Mouse (Mus musculus): ENCODE measurements at regions not wholly inside any gene's neighbourhood (a gene's known extent, or its start where the extent isn't known, plus 50 kb on each side); places are given as distances from the start of the nearest gene placed in this dataset.

DNA sequence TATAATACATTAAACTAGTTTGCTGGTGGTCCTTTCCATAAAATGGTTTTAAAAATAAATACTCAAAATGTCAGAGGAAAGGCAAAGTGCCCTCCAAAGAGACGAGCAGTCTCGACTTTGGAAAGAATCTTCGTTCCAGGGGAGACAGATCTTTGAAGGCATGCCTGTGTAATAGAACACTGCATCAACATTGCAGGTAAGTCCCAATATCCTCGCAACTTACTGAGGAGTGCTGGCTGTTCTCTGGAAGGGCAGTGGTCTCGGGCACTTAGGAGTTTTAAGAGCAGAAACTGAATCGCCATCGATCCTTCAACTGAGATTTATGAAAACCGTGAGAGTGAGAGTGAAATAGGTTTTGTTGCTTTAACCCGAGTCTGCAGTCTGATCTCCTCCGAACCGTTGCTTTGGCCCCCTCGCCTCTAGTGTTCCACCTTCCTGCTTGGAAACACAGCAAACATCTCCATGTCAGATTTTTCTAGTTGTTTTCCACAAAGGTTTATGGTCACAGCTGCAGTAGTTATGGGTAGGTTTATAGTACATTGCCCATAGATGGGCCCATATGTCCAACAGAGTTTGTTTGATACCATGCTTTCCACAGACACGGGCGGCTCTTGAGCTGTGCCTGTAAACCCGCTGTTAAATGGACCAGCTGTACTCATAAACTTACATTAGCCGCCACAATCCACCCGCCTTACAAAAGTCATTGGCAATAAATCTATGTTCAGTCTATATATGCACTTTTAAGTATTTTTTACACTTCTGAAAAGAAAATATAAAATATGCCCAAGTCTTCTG is 181.6 kb upstream of the Eya4 start:
- DNase-seq (ENCODE audit: low spot score) = no peak
- H3K4me2 ChIP-seq (replicated peaks) = no peak overlapping the region
- H3K27ac ChIP-seq = no peak overlapping the region
- H3K4me3 ChIP-seq (replicated peaks; ENCODE audit: low read length) = no peak overlapping the region
- H3K9me3 ChIP-seq (ENCODE audit: control insufficient read depth, low read length) = no peaks in the 10 kb centered on the region
- H3K36me3 ChIP-seq (replicated peaks; ENCODE audit: control insufficient read depth, insufficient read depth) = no peaks in the 10 kb centered on the region
- ATAC-seq (ENCODE audit: low FRiP score) = no peak
- H3K27me3 ChIP-seq (ENCODE audit: control insufficient read depth, insufficient read depth, low read length) = no peaks in the 10 kb centered on the region
- no peak overlapping the region for H3K9ac ChIP-seq
- WGBS = 92% methylated on average over 17 of the region's 17 CpGs
- H3K4me1 ChIP-seq (replicated peaks; ENCODE audit: control insufficient read depth, insufficient read depth, low read length) = no peaks in the 10 kb centered on the region

DNA sequence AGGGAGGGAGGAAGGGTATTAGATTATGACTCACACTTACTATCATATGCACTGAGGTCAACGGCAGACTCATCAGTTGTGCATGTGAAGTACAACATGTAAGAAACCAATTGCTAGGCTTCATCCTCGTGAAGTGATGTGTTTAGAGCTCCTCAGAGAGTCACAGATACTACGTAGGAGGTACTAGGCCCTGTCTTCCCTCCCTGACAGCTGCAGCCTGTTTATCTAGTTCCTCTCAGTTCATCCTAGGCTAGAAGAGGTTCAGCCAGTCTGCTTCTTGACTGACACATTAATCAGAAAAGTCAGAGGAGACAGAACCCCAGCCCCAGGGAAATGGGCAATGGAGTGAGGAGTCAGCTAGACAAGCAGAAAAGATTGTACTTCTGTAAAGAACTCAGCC is 180.1 kb upstream of the Eya4 start:
- no peak for ATAC-seq (ENCODE audit: low FRiP score)
- no peaks in the 10 kb centered on the region for H3K9me3 ChIP-seq (ENCODE audit: control insufficient read depth, low read length)
- no peak overlapping the region for H3K9ac ChIP-seq
- H3K4me3 ChIP-seq (replicated peaks; ENCODE audit: low read length) = no peak overlapping the region
- H3K4me1 ChIP-seq (replicated peaks; ENCODE audit: control insufficient read depth, insufficient read depth, low read length) = no peaks in the 10 kb centered on the region
- WGBS = 82% methylated on average over 3 of the region's 3 CpGs
- H3K4me2 ChIP-seq (replicated peaks) = no peak overlapping the region
- H3K27ac ChIP-seq = no peak overlapping the region
- H3K36me3 ChIP-seq (replicated peaks; ENCODE audit: control insufficient read depth, insufficient read depth) = no peaks in the 10 kb centered on the region
- no peak for DNase-seq (ENCODE audit: low spot score)
- no peaks in the 10 kb centered on the region for H3K27me3 ChIP-seq (ENCODE audit: control insufficient read depth, insufficient read depth, low read length)

DNA sequence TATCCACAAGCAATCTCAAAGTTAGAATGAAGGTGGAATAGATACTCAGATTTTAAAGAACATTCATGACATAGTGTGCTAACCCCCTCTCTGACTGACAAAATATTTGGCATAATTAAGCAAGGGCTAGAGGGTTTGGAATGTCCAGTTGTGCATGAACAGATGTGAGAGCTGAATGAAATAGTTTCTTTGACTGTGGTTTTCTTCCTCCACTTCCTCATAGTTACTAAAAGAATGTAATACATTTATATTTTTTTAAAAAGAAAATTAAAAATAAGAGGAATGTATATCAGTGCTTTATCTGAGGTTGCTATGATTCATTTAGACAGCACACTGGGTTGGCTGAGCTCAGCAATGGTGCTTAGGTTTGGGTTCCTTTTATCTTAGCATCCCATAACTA is 176.2 kb upstream of the Eya4 start:
- Histone ChIP-seq H3K4me3 (replicated peaks; ENCODE audit: low read length) (no peak overlapping the region), H3K36me3 (replicated peaks; ENCODE audit: control insufficient read depth, insufficient read depth) (no peaks in the 10 kb centered on the region), H3K27me3 (ENCODE audit: control insufficient read depth, insufficient read depth, low read length) (no peaks in the 10 kb centered on the region), H3K9me3 (ENCODE audit: control insufficient read depth, low read length) (no peaks in the 10 kb centered on the region), H3K27ac (no peak overlapping the region), H3K4me2 (replicated peaks) (no peak overlapping the region), H3K9ac (no peak overlapping the region), H3K4me1 (replicated peaks; ENCODE audit: control insufficient read depth, insufficient read depth, low read length) (no peaks in the 10 kb centered on the region)
- DNase-seq (ENCODE audit: low spot score) = no peak
- ATAC-seq (ENCODE audit: low FRiP score) = no peak

- Histone ChIP-seq H3K4me1 (replicated peaks; ENCODE audit: control insufficient read depth, insufficient read depth, low read length) (no peaks in the 10 kb centered on the region), H3K36me3 (replicated peaks; ENCODE audit: control insufficient read depth, insufficient read depth) (no peaks in the 10 kb centered on the region), H3K27ac (no peak overlapping the region), H3K9me3 (ENCODE audit: control insufficient read depth, low read length) (no peaks in the 10 kb centered on the region), H3K4me2 (replicated peaks) (no peak overlapping the region), H3K9ac (no peak overlapping the region), H3K4me3 (replicated peaks; ENCODE audit: low read length) (no peak overlapping the region), H3K27me3 (ENCODE audit: control insufficient read depth, insufficient read depth, low read length) (no peaks in the 10 kb centered on the region)
- DNase-seq (ENCODE audit: low spot score) = no peak
- WGBS = 63% methylated on average over 1 of the region's 1 CpGs
- ATAC-seq (ENCODE audit: low FRiP score) = no peak
These were observed 172.1 kb upstream of the Eya4 start for GRCm38 (mm10) chr10:23522664-23523063.

DNA sequence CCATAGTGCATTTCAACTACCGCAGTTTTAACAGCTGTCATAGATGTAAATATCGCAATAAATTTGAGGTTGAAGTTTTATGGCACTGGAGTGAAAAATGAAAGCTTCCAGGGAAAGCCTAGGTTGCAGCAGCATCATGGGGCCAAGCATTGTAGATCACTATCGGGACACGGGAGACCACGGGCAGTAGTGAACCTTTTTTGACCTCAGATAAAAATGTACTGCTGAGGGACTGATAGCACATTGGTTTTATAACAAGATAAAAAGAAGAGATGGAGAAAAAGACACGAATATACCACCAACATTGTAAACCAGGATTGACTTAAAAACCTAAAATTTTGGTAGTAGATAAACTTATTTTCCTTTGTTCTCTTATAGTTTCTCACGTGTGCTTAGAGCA is 143.1 kb upstream of the Eya4 start:
- no peak overlapping the region for H3K27ac ChIP-seq
- no peak overlapping the region for H3K4me3 ChIP-seq (replicated peaks; ENCODE audit: low read length)
- 93% methylated on average over 7 of the region's 7 CpGs for WGBS
- no peaks in the 10 kb centered on the region for H3K4me1 ChIP-seq (replicated peaks; ENCODE audit: control insufficient read depth, insufficient read depth, low read length)
- ATAC-seq (ENCODE audit: low FRiP score) (no peak), DNase-seq (ENCODE audit: low spot score) (no peak)
- no peak overlapping the region for H3K4me2 ChIP-seq (replicated peaks)
- H3K36me3 ChIP-seq (replicated peaks; ENCODE audit: control insufficient read depth, insufficient read depth) = no peaks in the 10 kb centered on the region
- H3K9ac ChIP-seq = no peak overlapping the region
- no peaks in the 10 kb centered on the region for H3K27me3 ChIP-seq (ENCODE audit: control insufficient read depth, insufficient read depth, low read length)
- no peaks in the 10 kb centered on the region for H3K9me3 ChIP-seq (ENCODE audit: control insufficient read depth, low read length)

DNA sequence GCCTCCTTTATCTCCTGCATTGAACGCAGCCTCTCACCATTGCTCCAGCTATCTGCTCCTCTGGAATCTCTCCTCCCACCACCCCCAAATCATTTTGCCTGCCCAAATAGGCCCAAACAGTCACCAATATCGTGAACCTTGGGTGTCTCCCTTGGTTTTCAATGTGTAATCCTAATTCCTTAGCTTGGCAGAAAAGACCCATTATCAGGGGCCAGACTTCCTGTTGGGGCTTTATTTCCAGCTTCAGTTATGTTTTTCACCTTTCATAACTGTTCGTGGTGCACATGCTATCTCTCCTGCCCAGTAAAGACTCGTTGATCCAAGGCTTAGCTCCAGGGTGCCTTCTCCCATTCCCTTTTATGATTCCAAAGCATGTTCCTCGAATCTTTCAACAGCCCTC is 142.4 kb upstream of the Eya4 start:
- no peak overlapping the region for H3K4me2 ChIP-seq (replicated peaks)
- no peak overlapping the region for H3K4me3 ChIP-seq (replicated peaks; ENCODE audit: low read length)
- no peaks in the 10 kb centered on the region for H3K27me3 ChIP-seq (ENCODE audit: control insufficient read depth, insufficient read depth, low read length)
- ATAC-seq (ENCODE audit: low FRiP score) (no peak), DNase-seq (ENCODE audit: low spot score) (no peak)
- H3K4me1 ChIP-seq (replicated peaks; ENCODE audit: control insufficient read depth, insufficient read depth, low read length) = no peaks in the 10 kb centered on the region
- WGBS = 79% methylated on average over 5 of the region's 5 CpGs
- no peaks in the 10 kb centered on the region for H3K9me3 ChIP-seq (ENCODE audit: control insufficient read depth, low read length)
- H3K27ac ChIP-seq = no peak overlapping the region
- no peaks in the 10 kb centered on the region for H3K36me3 ChIP-seq (replicated peaks; ENCODE audit: control insufficient read depth, insufficient read depth)
- no peak overlapping the region for H3K9ac ChIP-seq

DNA sequence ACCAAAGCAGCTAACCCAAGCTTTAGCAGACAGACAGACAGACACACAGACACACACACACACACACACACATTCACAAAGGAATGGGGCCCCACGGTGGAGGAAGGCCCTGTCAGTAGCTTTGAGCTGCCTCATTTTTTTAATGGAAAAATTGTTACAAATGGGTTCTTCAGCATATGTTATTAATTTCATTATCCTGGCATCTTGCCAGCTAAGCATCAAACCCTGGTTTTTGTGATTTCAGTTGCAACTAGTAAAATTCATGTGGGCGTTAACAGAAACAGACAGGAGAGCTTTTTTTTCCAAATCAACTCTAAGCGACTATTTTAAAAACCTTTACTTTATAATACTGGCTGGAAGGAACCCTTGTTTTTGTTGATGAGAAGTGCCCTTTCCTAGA is 138.4 kb upstream of the Eya4 start:
- Histone ChIP-seq H3K9me3 (ENCODE audit: control insufficient read depth, low read length) (no peaks in the 10 kb centered on the region), H3K4me1 (replicated peaks; ENCODE audit: control insufficient read depth, insufficient read depth, low read length) (no peaks in the 10 kb centered on the region), H3K4me2 (replicated peaks) (no peak overlapping the region), H3K27me3 (ENCODE audit: control insufficient read depth, insufficient read depth, low read length) (no peaks in the 10 kb centered on the region), H3K36me3 (replicated peaks; ENCODE audit: control insufficient read depth, insufficient read depth) (no peaks in the 10 kb centered on the region), H3K27ac (no peak overlapping the region), H3K4me3 (replicated peaks; ENCODE audit: low read length) (no peak overlapping the region), H3K9ac (no peak overlapping the region)
- WGBS = 77% methylated on average over 3 of the region's 3 CpGs
- ATAC-seq (ENCODE audit: low FRiP score) (no peak), DNase-seq (ENCODE audit: low spot score) (no peak)

DNA sequence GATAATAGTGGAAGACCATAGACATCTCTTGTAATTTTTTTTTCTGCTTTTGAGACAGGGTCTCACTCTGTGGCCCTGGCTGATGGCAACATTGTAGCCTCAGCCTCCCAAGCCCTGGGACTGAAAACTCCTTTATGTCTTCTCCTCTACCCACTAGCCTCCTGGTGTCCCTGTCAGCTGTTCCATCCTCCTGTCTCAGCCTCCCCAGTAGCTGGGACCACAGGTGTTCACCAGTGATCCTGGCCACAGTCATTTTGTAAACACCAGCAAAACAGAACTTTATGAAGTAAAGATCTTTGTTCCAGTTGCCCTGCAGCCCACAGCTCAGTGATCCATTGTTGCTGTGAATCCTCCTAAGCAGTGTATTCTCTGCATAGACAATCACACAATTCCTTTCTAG is 129.9 kb upstream of the Eya4 start:
- Histone ChIP-seq H3K27ac (no peak overlapping the region), H3K9ac (no peak overlapping the region), H3K4me2 (replicated peaks) (no peak overlapping the region), H3K9me3 (ENCODE audit: control insufficient read depth, low read length) (no peaks in the 10 kb centered on the region), H3K27me3 (ENCODE audit: control insufficient read depth, insufficient read depth, low read length) (no peaks in the 10 kb centered on the region), H3K36me3 (replicated peaks; ENCODE audit: control insufficient read depth, insufficient read depth) (no peaks in the 10 kb centered on the region), H3K4me3 (replicated peaks; ENCODE audit: low read length) (no peak overlapping the region), H3K4me1 (replicated peaks; ENCODE audit: control insufficient read depth, insufficient read depth, low read length) (no peaks in the 10 kb centered on the region)
- ATAC-seq (ENCODE audit: low FRiP score) (no peak), DNase-seq (ENCODE audit: low spot score) (no peak)

- no peak overlapping the region for H3K4me3 ChIP-seq (replicated peaks; ENCODE audit: low read length)
- H3K9ac ChIP-seq = no peak overlapping the region
- no peak overlapping the region for H3K4me2 ChIP-seq (replicated peaks)
- no peaks in the 10 kb centered on the region for H3K36me3 ChIP-seq (replicated peaks; ENCODE audit: control insufficient read depth, insufficient read depth)
- H3K4me1 ChIP-seq (replicated peaks; ENCODE audit: control insufficient read depth, insufficient read depth, low read length) = no peaks in the 10 kb centered on the region
- no peaks in the 10 kb centered on the region for H3K9me3 ChIP-seq (ENCODE audit: control insufficient read depth, low read length)
- H3K27ac ChIP-seq = no peak overlapping the region
- no peak for DNase-seq (ENCODE audit: low spot score)
- 88% methylated on average over 2 of the region's 2 CpGs for WGBS
- H3K27me3 ChIP-seq (ENCODE audit: control insufficient read depth, insufficient read depth, low read length) = no peaks in the 10 kb centered on the region
- no peak for ATAC-seq (ENCODE audit: low FRiP score)
These were observed 128.3 kb upstream of the Eya4 start for GRCm38 (mm10) chr10:23478902-23479301.

- no peak for ATAC-seq (ENCODE audit: low FRiP score)
- Histone ChIP-seq H3K9ac (no peak overlapping the region), H3K27ac (no peak overlapping the region), H3K27me3 (ENCODE audit: control insufficient read depth, insufficient read depth, low read length) (no peaks in the 10 kb centered on the region), H3K9me3 (ENCODE audit: control insufficient read depth, low read length) (no peaks in the 10 kb centered on the region), H3K4me3 (replicated peaks; ENCODE audit: low read length) (no peak overlapping the region), H3K4me2 (replicated peaks) (no peak overlapping the region), H3K4me1 (replicated peaks; ENCODE audit: control insufficient read depth, insufficient read depth, low read length) (no peaks in the 10 kb centered on the region), H3K36me3 (replicated peaks; ENCODE audit: control insufficient read depth, insufficient read depth) (no peaks in the 10 kb centered on the region)
- no peak for DNase-seq (ENCODE audit: low spot score)
- 86% methylated on average over 4 of the region's 4 CpGs for WGBS
These were observed 126.5 kb upstream of the Eya4 start for GRCm38 (mm10) chr10:23477104-23477503.
